Comparison of ENCODE assay signal across 30 mouse cellular contexts in the genomic region with DNA sequence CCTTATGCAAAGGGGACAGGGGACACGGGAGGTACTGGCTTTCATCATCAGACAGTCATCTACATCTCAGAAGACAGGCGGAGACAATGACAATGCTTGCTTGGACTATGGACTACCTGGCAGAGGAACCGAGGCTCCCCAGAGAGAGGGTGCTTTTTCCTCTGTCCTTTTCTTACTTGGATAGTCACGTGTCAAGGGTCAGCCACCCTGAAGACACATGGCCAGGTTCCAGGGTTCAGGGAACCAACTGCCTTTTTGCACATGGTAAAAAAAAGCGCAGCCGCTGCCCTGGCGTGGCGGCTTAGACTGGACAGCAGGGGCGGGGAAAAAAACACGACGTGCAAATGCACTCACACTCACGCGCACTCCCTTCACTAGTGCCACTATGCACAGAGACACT. TPM values are rescaled to one million over a fixed set of nuclear protein-coding genes. Genes with fewer than 3 reads are reported as not detected.
DNase-seq lines count a peak whose midpoint lies in the region; ATAC-seq and TF ChIP-seq lines count a peak whose summit lies in the region.
"Had no signal": no experiment of that assay in that cellular context is flagged by ENCODE, and none has a peak within 500 bp of the region (broad histone marks: within the 10 kb centered on the region; RNA-seq: fewer than 3 reads in every experiment).

No protein-coding gene starts in this region.

- no peak overlapping the region for H3K4me3 ChIP-seq in heart, embryonic 10.5 days
- H3K4me3 ChIP-seq in kidney, embryonic 14.5 days (ENCODE audit: low read length), result no peak overlapping the region
- peak overlapping the region; percentile 32 to 57 for H3K4me3 ChIP-seq in ES-E14 (ENCODE audit: insufficient read depth in 1 of 2, low read depth in 1 of 2, low read length in 2 of 2, poor library complexity in 1 of 2, severe bottlenecking in 1 of 2)
- no peak overlapping the region for H3K4me3 ChIP-seq in midbrain, embryonic 14.5 days (replicated peaks; ENCODE audit: low read depth, low read length)
- no peak overlapping the region for H3K4me3 ChIP-seq in forebrain, embryonic 13.5 days
- H3K4me3 ChIP-seq: embryonic facial prominence, embryonic 10.5 days; hindbrain, embryonic 15.5 days; limb, embryonic 10.5 days; megakaryocyte, embryonic 14.5 days; midbrain, embryonic 15.5 days; neural tube, embryonic 12.5 days had no signal

- DNase-seq in heart, embryonic 10.5 days (ENCODE audit: low spot score), result no peak
- DNase-seq in heart, adult 8-10 months (ENCODE audit: low spot score), result no peak
- DNase-seq in kidney, adult 18-20 months, result peak; percentile 84
- DNase-seq in ES-E14 (ENCODE audit: low read depth, low spot score), result no peak
- DNase-seq in kidney, postnatal 25 days, result peak; percentile 89 to 93
- DNase-seq in midbrain, embryonic 14.5 days, result no peak
- DNase-seq: cerebellum, adult 11-12 months; cerebellum, postnatal 10 days; forebrain, postnatal 0 days; gastrocnemius, postnatal 25 days; heart, postnatal 36 days; liver; liver, postnatal 0 days; retina, postnatal 1 day; right cerebral cortex, postnatal 25 days; spleen, adult 18-20 months had no signal

- peaks cover 12% of the 10 kb centered on the region; the same call in 1 of the 2 replicates for H3K4me1 ChIP-seq in heart, embryonic 10.5 days
- no peaks in the 10 kb centered on the region for H3K4me1 ChIP-seq in kidney, embryonic 14.5 days (ENCODE audit: control insufficient read depth, insufficient read depth, low read length)
- peaks cover 4 to 19% of the 10 kb centered on the region in 2 experiments; a peak in 3 of 4 replicates for H3K4me1 ChIP-seq in ES-E14 (ENCODE audit: control insufficient read depth in 2 of 2, insufficient read depth in 2 of 2, low read length in 2 of 2, poor library complexity in 1 of 2)
- H3K4me1 ChIP-seq in midbrain, embryonic 14.5 days (ENCODE audit: control insufficient read depth, insufficient read depth, low read length), result no peaks in the 10 kb centered on the region
- H3K4me1 ChIP-seq in forebrain, embryonic 13.5 days, result no peaks in the 10 kb centered on the region
- H3K4me1 ChIP-seq: hindbrain, embryonic 15.5 days; midbrain, embryonic 15.5 days; neural tube, embryonic 12.5 days had no signal

- H3K27ac ChIP-seq in heart, embryonic 10.5 days, result peak overlapping the region; percentile 29; the same call in 1 of the 2 replicates
- H3K27ac ChIP-seq in kidney, embryonic 14.5 days (ENCODE audit: low read depth, low read length), result no peak overlapping the region
- no peak overlapping the region for H3K27ac ChIP-seq in ES-E14 (ENCODE audit: insufficient read depth, low read depth, low read length, poor library complexity, severe bottlenecking)
- no peak overlapping the region for H3K27ac ChIP-seq in midbrain, embryonic 14.5 days (replicated peaks; ENCODE audit: low read depth, low read length)
- no peak overlapping the region for H3K27ac ChIP-seq in forebrain, embryonic 13.5 days
- H3K27ac ChIP-seq: embryonic facial prominence, embryonic 10.5 days; hindbrain, embryonic 15.5 days; limb, embryonic 10.5 days; midbrain, embryonic 15.5 days; neural tube, embryonic 12.5 days had no signal

- H3K36me3 ChIP-seq in heart, embryonic 10.5 days, result peaks cover 78% of the 10 kb centered on the region
- H3K36me3 ChIP-seq in kidney, embryonic 14.5 days (ENCODE audit: control insufficient read depth, insufficient read depth, low read length), result peaks cover 24% of the 10 kb centered on the region
- no peaks in the 10 kb centered on the region for H3K36me3 ChIP-seq in ES-E14 (ENCODE audit: control insufficient read depth, insufficient read depth, low read length, poor library complexity, severe bottlenecking)
- peaks cover 28% of the 10 kb centered on the region for H3K36me3 ChIP-seq in midbrain, embryonic 14.5 days (ENCODE audit: control insufficient read depth, insufficient read depth, low read length)
- peaks cover 17% of the 10 kb centered on the region for H3K36me3 ChIP-seq in forebrain, embryonic 13.5 days (ENCODE audit: poor library complexity, severe bottlenecking)

- no peaks in the 10 kb centered on the region for H3K27me3 ChIP-seq in heart, embryonic 10.5 days (ENCODE audit: insufficient read depth, poor library complexity, severe bottlenecking)
- H3K27me3 ChIP-seq in kidney, embryonic 14.5 days (ENCODE audit: control insufficient read depth, insufficient read depth, low read length), result no peaks in the 10 kb centered on the region
- no peaks in the 10 kb centered on the region for H3K27me3 ChIP-seq in midbrain, embryonic 14.5 days (ENCODE audit: control insufficient read depth, insufficient read depth, low read length)
- H3K27me3 ChIP-seq in forebrain, embryonic 13.5 days, result no peaks in the 10 kb centered on the region
- H3K27me3 ChIP-seq: hindbrain, embryonic 15.5 days; megakaryocyte, embryonic 14.5 days; midbrain, embryonic 15.5 days; neural tube, embryonic 12.5 days had no signal

- no peaks in the 10 kb centered on the region for H3K9me3 ChIP-seq in heart, embryonic 10.5 days
- H3K9me3 ChIP-seq in kidney, embryonic 14.5 days (ENCODE audit: control insufficient read depth, low read length), result no peaks in the 10 kb centered on the region
- H3K9me3 ChIP-seq in ES-E14 (ENCODE audit: control insufficient read depth, insufficient read depth, low read depth, low read length), result no peaks in the 10 kb centered on the region
- no peaks in the 10 kb centered on the region for H3K9me3 ChIP-seq in midbrain, embryonic 14.5 days (ENCODE audit: control insufficient read depth, low read length)
- no peaks in the 10 kb centered on the region for H3K9me3 ChIP-seq in forebrain, embryonic 13.5 days (replicated peaks)
- H3K9me3 ChIP-seq: embryonic facial prominence, embryonic 10.5 days; hindbrain, embryonic 15.5 days; limb, embryonic 10.5 days; megakaryocyte, embryonic 14.5 days; midbrain, embryonic 15.5 days; neural tube, embryonic 12.5 days had no signal

- WGBS in heart, embryonic 10.5 days, result 81% methylated on average over 13 of the region's 13 CpGs
- 84% methylated on average over 13 of the region's 13 CpGs for WGBS in kidney, embryonic 14.5 days
- 89% methylated on average over 13 of the region's 13 CpGs for WGBS in midbrain, embryonic 14.5 days
- 90% methylated on average over 13 of the region's 13 CpGs for WGBS in forebrain, embryonic 13.5 days

- H3K4me2 ChIP-seq in kidney, embryonic 14.5 days (replicated peaks; ENCODE audit: low read depth, low read length), result no peak overlapping the region
- no peak overlapping the region for H3K4me2 ChIP-seq in midbrain, embryonic 14.5 days (ENCODE audit: low read length)
- H3K4me2 ChIP-seq in forebrain, embryonic 13.5 days, result no peak overlapping the region
- H3K4me2 ChIP-seq: hindbrain, embryonic 15.5 days; midbrain, embryonic 15.5 days; neural tube, embryonic 12.5 days had no signal

- ATAC-seq in kidney, embryonic 14.5 days (ENCODE audit: low FRiP score, low TSS enrichment), result no peak
- no peak for ATAC-seq in midbrain, embryonic 14.5 days (ENCODE audit: low FRiP score, low TSS enrichment)
- no peak for ATAC-seq in forebrain, embryonic 13.5 days
- ATAC-seq: forebrain, postnatal 0 days; liver, postnatal 0 days; midbrain, embryonic 15.5 days had no signal

- in situ Hi-C loops in ES-E14 (cut with MboI; ENCODE audit: low sequenced_read_pairs in 2 of 2, unreplicated experiment in 2 of 2), result no loop called here

- H3K9ac ChIP-seq in kidney, embryonic 14.5 days (ENCODE audit: low read depth, low read length), result no peak overlapping the region
- no peak overlapping the region; the same call in 1 of the 2 replicates for H3K9ac ChIP-seq in ES-E14 (ENCODE audit: insufficient read depth, low read depth, low read length, poor library complexity, severe bottlenecking)
- no peak overlapping the region for H3K9ac ChIP-seq in midbrain, embryonic 14.5 days (replicated peaks; ENCODE audit: low read length)
- no peak overlapping the region for H3K9ac ChIP-seq in forebrain, embryonic 13.5 days
- H3K9ac ChIP-seq: forebrain, postnatal 0 days; hindbrain, embryonic 15.5 days; liver, postnatal 0 days; midbrain, embryonic 15.5 days; neural tube, embryonic 12.5 days had no signal

TF ChIP-seq in ES-E14, 5 proteins besides CTCF, POLR2A, EP300 and RAD21 (continues in another document):
- TF ChIP-seq MAFK (IDR thresholded peaks at IDR 0.05; ENCODE audit: insufficient read depth, low read depth, low read length) (no peak), HCFC1 (IDR thresholded peaks at IDR 0.05; ENCODE audit: borderline replicate concordance, insufficient read depth, low read length) (no peak)

RNA-seq across cellular contexts. Expression of a gene that starts 11.8 kb away (rescaled TPM):
- polyA plus RNA-seq in heart, embryonic 10.5 days (2016; fragmentation: Nextera tagmentation; extraction: Ambion mirVana), result 4.8 and 6.3 TPM in 2 replicates
- 10 to 100 TPM in 2 of 4 experiments, 1 to 10 TPM in 2; 9.1 to 14.1 (median 10.0) TPM for total RNA-seq in heart, adult 8-10 months (2022)
- 3.6 and 4.5 TPM in 2 replicates for polyA plus RNA-seq in kidney, embryonic 14.5 days (2014; fragmentation: Nextera tagmentation; extraction: Ambion mirVana)
- 16.5 and 26.4 TPM in 2 replicates for total RNA-seq in ES-E14 (2012; rRNA removed)
- polyA plus RNA-seq in midbrain, embryonic 14.5 days (2014; fragmentation: Nextera tagmentation; extraction: Ambion mirVana), result 3.0 TPM in 2 replicates
- polyA plus RNA-seq in forebrain, embryonic 13.5 days (2015; fragmentation: Nextera tagmentation; extraction: Ambion mirVana), result 1.9 and 2.4 TPM in 2 replicates

RNA-seq across cellular contexts. Expression of a gene that starts 19.8 kb away (rescaled TPM):
- not detected in 2 replicates for polyA plus RNA-seq in heart, embryonic 10.5 days (2016; fragmentation: Nextera tagmentation; extraction: Ambion mirVana)
- not detected for total RNA-seq in heart, adult 8-10 months (2022)
- not detected in 2 replicates for polyA plus RNA-seq in kidney, embryonic 14.5 days (2014; fragmentation: Nextera tagmentation; extraction: Ambion mirVana)
- total RNA-seq in ES-E14 (2012; rRNA removed), result not detected in 2 replicates
- polyA plus RNA-seq in midbrain, embryonic 14.5 days (2014; fragmentation: Nextera tagmentation; extraction: Ambion mirVana), result 0.55 TPM in 1 of 2 replicates, not detected in the other
- not detected in 2 replicates for polyA plus RNA-seq in forebrain, embryonic 13.5 days (2015; fragmentation: Nextera tagmentation; extraction: Ambion mirVana)
- total RNA-seq: adrenal gland, postnatal 4 days; gastrocnemius, postnatal 25 days; heart, adult 18-20 months; heart, postnatal 36 days; layer of hippocampus, postnatal 25 days had no signal
- polyA plus RNA-seq: embryonic facial prominence, embryonic 10.5 days; intestine, embryonic 14.5 days; large intestine, adult 2 months; limb, embryonic 10.5 days; liver, postnatal 0 days; urinary bladder, adult 2 months had no signal

RNA-seq across cellular contexts. Expression of a gene that starts 22.8 kb away (rescaled TPM):
- polyA plus RNA-seq in heart, embryonic 10.5 days (2016; fragmentation: Nextera tagmentation; extraction: Ambion mirVana), result not detected in 2 replicates
- not detected for total RNA-seq in heart, adult 8-10 months (2022)
- 0.07 TPM in 1 of 2 replicates, not detected in the other for polyA plus RNA-seq in kidney, embryonic 14.5 days (2014; fragmentation: Nextera tagmentation; extraction: Ambion mirVana)
- total RNA-seq in ES-E14 (2012; rRNA removed), result 0.45 and 0.48 TPM in 2 replicates
- 9.8 and 13.0 TPM in 2 replicates for polyA plus RNA-seq in midbrain, embryonic 14.5 days (2014; fragmentation: Nextera tagmentation; extraction: Ambion mirVana)
- 3.4 and 4.6 TPM in 2 replicates for polyA plus RNA-seq in forebrain, embryonic 13.5 days (2015; fragmentation: Nextera tagmentation; extraction: Ambion mirVana)
- total RNA-seq: gastrocnemius, postnatal 25 days; heart, adult 18-20 months; heart, postnatal 36 days had no signal
- polyA plus RNA-seq: limb, embryonic 10.5 days; liver, postnatal 0 days had no signal

RNA-seq across cellular contexts. Expression of a gene that starts 44.6 kb away (rescaled TPM):
- polyA plus RNA-seq in heart, embryonic 10.5 days (2016; fragmentation: Nextera tagmentation; extraction: Ambion mirVana), result 13.7 and 13.9 TPM in 2 replicates
- 10 to 100 TPM; 47.1 to 62.6 (median 51.0) TPM for total RNA-seq in heart, adult 8-10 months (2022)
- 46.8 and 92.8 TPM in 2 replicates for polyA plus RNA-seq in kidney, embryonic 14.5 days (2014; fragmentation: Nextera tagmentation; extraction: Ambion mirVana)
- total RNA-seq in ES-E14 (2012; rRNA removed), result 83.8 and 124 TPM in 2 replicates
- polyA plus RNA-seq in midbrain, embryonic 14.5 days (2014; fragmentation: Nextera tagmentation; extraction: Ambion mirVana), result 86.8 and 156 TPM in 2 replicates
- polyA plus RNA-seq in forebrain, embryonic 13.5 days (2015; fragmentation: Nextera tagmentation; extraction: Ambion mirVana), result 22.7 and 23.1 TPM in 2 replicates

Comparison
In these comparisons a context has a peak if more than half of its experiments do, and no peak if none do; other contexts are left out.
1. DNase-seq: peak in kidney, adult 18-20 months (single experiment) and kidney, postnatal 25 days (2 of 2); none in heart, embryonic 10.5 days (single experiment), heart, adult 8-10 months (single experiment), ES-E14 (single experiment) and midbrain, embryonic 14.5 days (single experiment).
2. H3K4me3 ChIP-seq: peak in ES-E14 (2 of 2); none in heart, embryonic 10.5 days (single experiment), kidney, embryonic 14.5 days (single experiment), midbrain, embryonic 14.5 days (single experiment) and forebrain, embryonic 13.5 days (single experiment).